Mouse (Mus musculus): Measurements from ENCODE around the gene 2300002M23Rik.

DNA sequence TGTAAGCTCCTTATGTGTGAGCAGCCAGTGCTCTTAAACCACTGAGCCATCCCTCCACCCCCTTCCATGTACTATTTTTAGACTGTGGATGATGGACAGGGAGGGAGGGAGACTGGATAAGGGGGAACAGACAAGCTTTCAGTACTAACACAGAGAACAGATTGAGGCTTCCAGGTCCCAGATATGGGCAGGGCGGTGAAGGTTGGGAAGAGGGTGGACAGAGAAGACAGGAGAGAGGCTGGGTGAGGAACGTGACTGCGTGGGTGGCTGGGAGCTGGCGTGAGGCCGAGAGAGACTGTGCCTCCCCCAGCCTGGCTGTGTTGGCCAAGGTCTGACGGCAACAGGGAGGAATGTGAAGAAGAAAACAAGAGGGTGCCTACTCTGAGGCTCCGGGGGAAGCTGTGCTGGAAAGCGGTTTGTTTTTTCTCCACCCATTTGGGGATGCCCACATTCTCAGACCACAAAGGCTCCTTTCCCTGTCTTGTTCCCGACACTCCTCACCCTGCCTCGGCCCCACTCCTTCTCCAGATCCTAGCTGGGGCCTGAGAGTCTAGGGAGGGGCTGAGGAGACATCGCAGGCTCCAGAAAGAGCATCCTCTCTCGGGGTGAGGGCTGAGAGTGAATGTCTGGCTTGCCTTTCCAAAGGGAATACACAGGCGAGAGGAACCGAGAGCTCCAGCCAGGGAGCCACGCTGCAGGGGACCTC is 17.7 kb upstream of the 2300002M23Rik start:
- TF ChIP-seq CTCF (IDR thresholded peaks at IDR 0.05; ENCODE audit: low read depth) (no peak), EP300 (IDR thresholded peaks at IDR 0.05; ENCODE audit: low read depth) (no peak)

All from liver, postnatal 0 days (tissue).